Mouse (Mus musculus): ENCODE measurements at regions not wholly inside any gene's neighbourhood (a gene's known extent, or its start where the extent isn't known, plus 50 kb on each side); places are given as distances from the start of the nearest gene placed in this dataset.

DNA sequence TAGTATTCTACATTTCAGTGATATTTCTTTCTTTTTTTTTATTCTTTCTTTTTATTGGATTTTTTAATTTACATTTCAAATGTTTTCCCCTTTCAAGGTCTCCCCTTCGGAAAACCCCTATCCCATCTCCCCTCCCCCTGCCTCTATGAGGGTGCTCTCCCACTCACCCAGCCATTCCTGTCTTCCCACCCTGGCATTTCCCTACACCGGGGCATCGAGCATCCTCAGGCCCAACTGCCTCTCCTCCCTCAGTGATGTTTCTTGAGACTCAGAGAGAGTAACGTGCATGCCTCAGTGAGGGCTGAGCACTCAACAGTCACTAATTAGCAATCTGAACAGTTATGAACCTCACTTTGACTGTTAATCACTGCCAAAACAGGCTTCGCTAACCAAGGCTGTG, 385.6 kb downstream of the Psat1 start:
- 90% methylated on average over 5 of the region's 5 CpGs for WGBS
- DNase-seq (ENCODE audit: low spot score) (no peak), ATAC-seq (replicated peaks; ENCODE audit: low FRiP score) (no peak)
- H3K4me3 ChIP-seq (ENCODE audit: low read depth, low read length): no peak overlapping the region
- no peaks in the 10 kb centered on the region for H3K27me3 ChIP-seq (replicated peaks; ENCODE audit: control insufficient read depth, insufficient read depth, low read length)
- H3K36me3 ChIP-seq (ENCODE audit: control insufficient read depth, insufficient read depth, low read length): no peaks in the 10 kb centered on the region
- no peak overlapping the region for H3K27ac ChIP-seq (ENCODE audit: low read depth, low read length)
- no peak overlapping the region for H3K4me2 ChIP-seq
- H3K4me1 ChIP-seq (replicated peaks; ENCODE audit: control insufficient read depth, insufficient read depth, low read length): no peaks in the 10 kb centered on the region
- H3K9ac ChIP-seq (ENCODE audit: low read depth, low read length): no peak overlapping the region
- no peaks in the 10 kb centered on the region for H3K9me3 ChIP-seq (ENCODE audit: control insufficient read depth, low read length)

- no peaks in the 10 kb centered on the region for H3K27me3 ChIP-seq (replicated peaks; ENCODE audit: control insufficient read depth, insufficient read depth, low read length)
- H3K4me2 ChIP-seq: no peak overlapping the region
- no peak overlapping the region for H3K9ac ChIP-seq (ENCODE audit: low read depth, low read length)
- H3K4me1 ChIP-seq (replicated peaks; ENCODE audit: control insufficient read depth, insufficient read depth, low read length): no peaks in the 10 kb centered on the region
- H3K4me3 ChIP-seq (ENCODE audit: low read depth, low read length): no peak overlapping the region
- DNase-seq (ENCODE audit: low spot score): no peak
- ATAC-seq (replicated peaks; ENCODE audit: low FRiP score): no peak
- no peaks in the 10 kb centered on the region for H3K9me3 ChIP-seq (ENCODE audit: control insufficient read depth, low read length)
- 84% methylated on average over 8 of the region's 8 CpGs for WGBS
- H3K36me3 ChIP-seq (ENCODE audit: control insufficient read depth, insufficient read depth, low read length): no peaks in the 10 kb centered on the region
- no peak overlapping the region for H3K27ac ChIP-seq (ENCODE audit: low read depth, low read length)
Measured at GRCm38 (mm10) chr19:15553953-15554352, 393.2 kb downstream of the Psat1 start.

GRCm38 (mm10) chr19:15517853-15518252, 429.3 kb downstream of the Psat1 start:
- Histone ChIP-seq H3K4me1 (replicated peaks; ENCODE audit: control insufficient read depth, insufficient read depth, low read length) (no peaks in the 10 kb centered on the region), H3K9ac (ENCODE audit: low read depth, low read length) (no peak overlapping the region), H3K4me2 (no peak overlapping the region), H3K36me3 (ENCODE audit: control insufficient read depth, insufficient read depth, low read length) (no peaks in the 10 kb centered on the region), H3K4me3 (ENCODE audit: low read depth, low read length) (no peak overlapping the region), H3K27ac (ENCODE audit: low read depth, low read length) (no peak overlapping the region), H3K9me3 (ENCODE audit: control insufficient read depth, low read length) (no peaks in the 10 kb centered on the region), H3K27me3 (replicated peaks; ENCODE audit: control insufficient read depth, insufficient read depth, low read length) (no peaks in the 10 kb centered on the region)
- no peak for DNase-seq (ENCODE audit: low spot score)
- WGBS: 53% methylated on average over 3 of the region's 3 CpGs
- ATAC-seq (replicated peaks; ENCODE audit: low FRiP score): no peak

- WGBS: 35% methylated on average over 17 of the region's 17 CpGs
- H3K9me3 ChIP-seq (ENCODE audit: control insufficient read depth, low read length): no peaks in the 10 kb centered on the region
- DNase-seq (ENCODE audit: low spot score) (no peak), ATAC-seq (replicated peaks; ENCODE audit: low FRiP score) (no peak)
- H3K4me3 ChIP-seq (ENCODE audit: low read depth, low read length): no peak overlapping the region
- no peak overlapping the region for H3K4me2 ChIP-seq
- no peaks in the 10 kb centered on the region for H3K36me3 ChIP-seq (ENCODE audit: control insufficient read depth, insufficient read depth, low read length)
- H3K27ac ChIP-seq (ENCODE audit: low read depth, low read length): no peak overlapping the region
- H3K4me1 ChIP-seq (replicated peaks; ENCODE audit: control insufficient read depth, insufficient read depth, low read length): no peaks in the 10 kb centered on the region
- H3K27me3 ChIP-seq (replicated peaks; ENCODE audit: control insufficient read depth, insufficient read depth, low read length): no peaks in the 10 kb centered on the region
- no peak overlapping the region for H3K9ac ChIP-seq (ENCODE audit: low read depth, low read length)
Measured at GRCm38 (mm10) chr19:15516566-15517305, 430.4 kb downstream of the Psat1 start.

- ATAC-seq (replicated peaks; ENCODE audit: low FRiP score) (no peak), DNase-seq (ENCODE audit: low spot score) (no peak)
- H3K27me3 ChIP-seq (replicated peaks; ENCODE audit: control insufficient read depth, insufficient read depth, low read length): no peaks in the 10 kb centered on the region
- no peak overlapping the region for H3K4me3 ChIP-seq (ENCODE audit: low read depth, low read length)
- WGBS: 68% methylated on average over 4 of the region's 4 CpGs
- H3K27ac ChIP-seq (ENCODE audit: low read depth, low read length): no peak overlapping the region
- H3K4me1 ChIP-seq (replicated peaks; ENCODE audit: control insufficient read depth, insufficient read depth, low read length): no peaks in the 10 kb centered on the region
- no peak overlapping the region for H3K4me2 ChIP-seq
- H3K36me3 ChIP-seq (ENCODE audit: control insufficient read depth, insufficient read depth, low read length): no peaks in the 10 kb centered on the region
- no peak overlapping the region for H3K9ac ChIP-seq (ENCODE audit: low read depth, low read length)
- no peaks in the 10 kb centered on the region for H3K9me3 ChIP-seq (ENCODE audit: control insufficient read depth, low read length)
Measured at GRCm38 (mm10) chr19:15513197-15513596, 433.9 kb downstream of the Psat1 start.

DNA sequence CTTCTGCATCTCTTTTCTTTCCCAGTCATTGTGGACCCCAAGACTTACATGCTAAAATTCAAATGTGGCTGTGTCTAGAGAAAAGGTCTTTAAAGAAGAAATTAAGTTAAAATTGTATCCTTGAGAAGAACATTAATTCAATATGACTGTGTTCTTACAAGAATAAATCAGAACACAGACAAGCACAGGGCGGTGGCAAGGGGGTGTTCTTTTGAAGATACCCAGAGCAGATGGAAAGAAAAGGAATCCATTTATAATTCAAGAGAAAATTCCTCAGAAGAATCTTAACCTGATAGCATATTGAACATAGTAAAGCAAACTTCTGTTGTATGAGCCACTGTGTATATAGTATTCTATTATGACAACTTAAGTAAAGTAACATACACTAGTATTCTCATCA, 436.7 kb downstream of the Psat1 start:
- Histone ChIP-seq H3K9ac (ENCODE audit: low read depth, low read length) (no peak overlapping the region), H3K4me2 (no peak overlapping the region), H3K36me3 (ENCODE audit: control insufficient read depth, insufficient read depth, low read length) (no peaks in the 10 kb centered on the region), H3K27ac (ENCODE audit: low read depth, low read length) (no peak overlapping the region), H3K27me3 (replicated peaks; ENCODE audit: control insufficient read depth, insufficient read depth, low read length) (no peaks in the 10 kb centered on the region), H3K9me3 (ENCODE audit: control insufficient read depth, low read length) (no peaks in the 10 kb centered on the region), H3K4me1 (replicated peaks; ENCODE audit: control insufficient read depth, insufficient read depth, low read length) (no peaks in the 10 kb centered on the region), H3K4me3 (ENCODE audit: low read depth, low read length) (no peak overlapping the region)
- ATAC-seq (replicated peaks; ENCODE audit: low FRiP score) (no peak), DNase-seq (ENCODE audit: low spot score) (no peak)
- WGBS: 81% methylated on average over 1 of the region's 1 CpGs

DNA sequence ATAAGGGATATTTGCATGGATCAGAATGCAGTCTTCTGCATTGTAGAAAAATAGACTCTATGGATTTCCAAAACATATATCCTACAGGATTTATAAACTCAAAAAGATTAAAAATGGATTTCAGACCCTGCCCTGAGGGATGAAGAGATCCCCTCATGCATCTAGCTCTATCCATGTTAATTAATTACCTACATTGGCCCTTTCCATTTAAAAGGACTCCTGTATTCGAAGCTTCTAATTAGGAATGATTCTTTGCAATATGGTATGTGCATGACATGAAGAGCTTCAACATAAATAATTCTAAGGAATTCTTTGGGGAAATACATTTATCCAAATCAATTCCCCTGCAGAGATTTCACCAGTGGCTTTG, 444.2 kb downstream of the Psat1 start:
- Histone ChIP-seq H3K9me3 (ENCODE audit: control insufficient read depth, low read length) (no peaks in the 10 kb centered on the region), H3K4me1 (replicated peaks; ENCODE audit: control insufficient read depth, insufficient read depth, low read length) (no peaks in the 10 kb centered on the region), H3K4me2 (no peak overlapping the region), H3K27ac (ENCODE audit: low read depth, low read length) (no peak overlapping the region), H3K4me3 (ENCODE audit: low read depth, low read length) (no peak overlapping the region), H3K36me3 (ENCODE audit: control insufficient read depth, insufficient read depth, low read length) (no peaks in the 10 kb centered on the region), H3K27me3 (replicated peaks; ENCODE audit: control insufficient read depth, insufficient read depth, low read length) (no peaks in the 10 kb centered on the region), H3K9ac (ENCODE audit: low read depth, low read length) (no peak overlapping the region)
- WGBS: 90% methylated on average over 1 of the region's 1 CpGs
- no peak for DNase-seq (ENCODE audit: low spot score)
- ATAC-seq (replicated peaks; ENCODE audit: low FRiP score): no peak

- Histone ChIP-seq H3K4me1 (replicated peaks; ENCODE audit: control insufficient read depth, insufficient read depth, low read length) (no peaks in the 10 kb centered on the region), H3K4me3 (ENCODE audit: low read depth, low read length) (no peak overlapping the region), H3K36me3 (ENCODE audit: control insufficient read depth, insufficient read depth, low read length) (no peaks in the 10 kb centered on the region), H3K27me3 (replicated peaks; ENCODE audit: control insufficient read depth, insufficient read depth, low read length) (no peaks in the 10 kb centered on the region), H3K9ac (ENCODE audit: low read depth, low read length) (no peak overlapping the region), H3K27ac (ENCODE audit: low read depth, low read length) (no peak overlapping the region), H3K4me2 (no peak overlapping the region), H3K9me3 (ENCODE audit: control insufficient read depth, low read length) (no peaks in the 10 kb centered on the region)
- ATAC-seq (replicated peaks; ENCODE audit: low FRiP score): no peak
- no peak for DNase-seq (ENCODE audit: low spot score)
- 82% methylated on average over 9 of the region's 9 CpGs for WGBS
Measured at GRCm38 (mm10) chr19:15502315-15502984, 444.7 kb downstream of the Psat1 start.

DNA sequence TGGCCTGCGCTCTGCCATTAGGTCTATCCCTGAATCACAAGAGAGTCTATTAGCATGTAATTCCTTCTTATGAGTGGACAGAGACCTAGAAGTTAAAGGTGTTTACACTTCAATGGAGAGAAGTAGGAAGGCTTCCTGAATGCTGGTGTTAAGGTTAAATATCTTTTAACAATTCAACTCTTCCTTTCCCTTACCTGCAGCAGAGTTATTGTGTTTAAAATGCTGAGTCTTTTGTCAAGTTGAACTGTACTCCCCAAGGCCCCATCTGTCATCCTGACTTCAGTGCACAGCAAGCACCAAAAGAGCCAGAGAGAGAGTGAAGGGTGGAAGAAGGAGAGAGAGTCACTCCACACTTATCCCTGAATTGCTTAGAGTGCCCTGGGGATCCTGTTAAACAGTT, 451.6 kb downstream of the Psat1 start:
- Histone ChIP-seq H3K4me3 (ENCODE audit: low read depth, low read length) (no peak overlapping the region), H3K27ac (ENCODE audit: low read depth, low read length) (no peak overlapping the region), H3K4me1 (replicated peaks; ENCODE audit: control insufficient read depth, insufficient read depth, low read length) (no peaks in the 10 kb centered on the region), H3K4me2 (no peak overlapping the region), H3K27me3 (replicated peaks; ENCODE audit: control insufficient read depth, insufficient read depth, low read length) (no peaks in the 10 kb centered on the region), H3K9ac (ENCODE audit: low read depth, low read length) (no peak overlapping the region), H3K9me3 (ENCODE audit: control insufficient read depth, low read length) (no peaks in the 10 kb centered on the region), H3K36me3 (ENCODE audit: control insufficient read depth, insufficient read depth, low read length) (no peaks in the 10 kb centered on the region)
- ATAC-seq (replicated peaks; ENCODE audit: low FRiP score) (no peak), DNase-seq (ENCODE audit: low spot score) (no peak)
- whole genome bisulfite sequencing: 67% methylated on average over 1 of the region's 1 CpGs

Data from liver, embryonic 11.5 days (tissue).